Mouse (Mus musculus): ENCODE measurements around the gene Mustn1. TPM values are rescaled to one million over a fixed set of nuclear protein-coding genes. Genes with fewer than 3 reads are reported as not detected.

Gene Mustn1
- total RNA-seq (2014; rRNA removed) (0.19 and 1.0 TPM in 2 replicates), polyA plus RNA-seq (2015; fragmentation: Nextera tagmentation; extraction: Ambion mirVana) (1.0 and 2.0 TPM in 2 replicates)

DNA sequence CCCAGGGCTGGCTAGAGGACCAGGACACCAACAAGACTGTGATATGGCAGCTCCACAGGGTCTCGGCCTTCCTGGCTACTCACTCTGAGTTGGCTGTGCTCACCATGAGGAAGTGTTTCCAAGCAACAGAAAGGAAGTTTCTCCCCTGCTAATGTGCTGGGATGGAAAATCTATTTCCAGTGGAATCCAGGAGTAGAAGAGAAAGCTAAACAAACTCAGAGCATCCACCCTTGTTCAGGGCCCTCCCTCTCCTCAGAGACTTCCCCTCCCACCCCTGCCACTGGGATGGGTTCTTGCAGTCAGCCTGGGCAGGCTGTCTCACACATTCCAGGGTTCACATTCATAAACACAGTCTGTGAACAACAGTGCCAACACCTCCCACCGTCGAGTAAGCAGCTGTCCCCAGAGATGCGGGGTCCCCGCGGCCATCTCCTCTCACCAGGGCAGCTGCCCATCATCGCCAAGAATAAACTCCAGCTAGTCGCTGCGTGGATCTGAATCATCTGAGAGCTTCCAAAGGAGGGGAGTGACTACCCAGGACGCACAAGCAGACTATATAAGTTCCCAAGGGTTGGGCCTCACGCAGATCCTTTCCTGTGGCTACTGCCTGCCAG, at the start of gene Mustn1:
Gene Mustn1 (plus strand): TSS at position 243 of the 614 bp plus-strand sequence.
- Histone ChIP-seq H3K4me1 (ENCODE audit: insufficient read depth, low read length) (no peaks in the 10 kb centered on the region), H3K27ac (ENCODE audit: low read depth, low read length) (no peak within 1 kb of the TSS), H3K9ac (replicated peaks; ENCODE audit: low read length, poor library complexity, severe bottlenecking) (no peak within 1 kb of the TSS), H3K4me2 (ENCODE audit: low read depth, low read length, poor library complexity, severe bottlenecking) (no peak within 1 kb of the TSS), H3K4me3 (ENCODE audit: low read depth, low read length) (no peak within 1 kb of the TSS), H3K9me3 (ENCODE audit: low read length) (no peaks in the 10 kb centered on the region), H3K36me3 (ENCODE audit: insufficient read depth, low read length) (peaks cover 10% of the 10 kb centered on the region; the same call in 1 of the 2 replicates), H3K27me3 (ENCODE audit: insufficient read depth, low read length) (no peaks in the 10 kb centered on the region)
- ATAC-seq (ENCODE audit: low FRiP score) = no peak
- no peak for TF ChIP-seq CTCF (IDR thresholded peaks at IDR 0.05)
- no peak for DNase-seq (ENCODE audit: low spot score)
- 72% methylated on average over 11 of the region's 11 CpGs for WGBS

GRCm38 (mm10) chr14:30837416-30837996, 41.5 kb upstream of the Mustn1 start:
- Histone ChIP-seq H3K36me3 (ENCODE audit: insufficient read depth, low read length) (peaks cover 3% of the 10 kb centered on the region), H3K9ac (replicated peaks; ENCODE audit: low read length, poor library complexity, severe bottlenecking) (no peak overlapping the region), H3K4me3 (ENCODE audit: low read depth, low read length) (no peak overlapping the region), H3K27ac (ENCODE audit: low read depth, low read length) (no peak overlapping the region), H3K4me1 (ENCODE audit: insufficient read depth, low read length) (no peaks in the 10 kb centered on the region), H3K4me2 (ENCODE audit: low read depth, low read length, poor library complexity, severe bottlenecking) (no peak overlapping the region), H3K27me3 (ENCODE audit: insufficient read depth, low read length) (no peaks in the 10 kb centered on the region), H3K9me3 (ENCODE audit: low read length) (no peaks in the 10 kb centered on the region)
- no peak for ATAC-seq (ENCODE audit: low FRiP score)
- 93% methylated on average over 14 of the region's 14 CpGs for WGBS
- TF ChIP-seq CTCF (IDR thresholded peaks at IDR 0.05) = no peak
- no peak for DNase-seq (ENCODE audit: low spot score)

- DNase-seq (ENCODE audit: low spot score) (no peak), ATAC-seq (ENCODE audit: low FRiP score) (no peak)
- 84% methylated on average over 3 of the region's 3 CpGs for whole genome bisulfite sequencing
- no peak for TF ChIP-seq CTCF (IDR thresholded peaks at IDR 0.05)
- Histone ChIP-seq H3K36me3 (ENCODE audit: insufficient read depth, low read length) (no peaks in the 10 kb centered on the region), H3K27ac (ENCODE audit: low read depth, low read length) (no peak overlapping the region), H3K4me3 (ENCODE audit: low read depth, low read length) (no peak overlapping the region), H3K4me2 (ENCODE audit: low read depth, low read length, poor library complexity, severe bottlenecking) (no peak overlapping the region), H3K4me1 (ENCODE audit: insufficient read depth, low read length) (no peaks in the 10 kb centered on the region), H3K9me3 (ENCODE audit: low read length) (no peaks in the 10 kb centered on the region), H3K27me3 (ENCODE audit: insufficient read depth, low read length) (no peaks in the 10 kb centered on the region), H3K9ac (replicated peaks; ENCODE audit: low read length, poor library complexity, severe bottlenecking) (no peak overlapping the region)
Measured at GRCm38 (mm10) chr14:30843701-30844100, 35.3 kb upstream of the Mustn1 start.

DNA sequence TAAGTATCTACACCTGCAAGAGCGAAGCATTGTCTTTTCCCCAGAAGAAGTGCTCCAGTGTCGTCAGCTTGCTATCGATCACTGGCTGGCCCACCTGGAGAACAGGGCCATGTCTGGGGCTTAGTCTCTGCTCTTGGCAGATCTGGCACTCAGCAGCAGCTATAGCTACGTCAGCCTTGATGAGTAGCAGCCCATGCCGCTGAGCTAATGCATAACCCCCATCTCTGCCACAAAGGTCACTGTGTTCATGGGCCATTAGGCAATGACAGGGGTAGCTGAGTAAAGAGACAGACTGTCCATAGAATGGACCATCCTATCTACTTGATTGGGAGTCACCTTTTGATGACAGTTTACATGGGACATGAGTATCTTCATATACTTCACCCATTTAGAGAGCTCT, 28.5 kb upstream of the Mustn1 start:
- Histone ChIP-seq H3K4me1 (ENCODE audit: insufficient read depth, low read length) (no peaks in the 10 kb centered on the region), H3K27me3 (ENCODE audit: insufficient read depth, low read length) (no peaks in the 10 kb centered on the region), H3K27ac (ENCODE audit: low read depth, low read length) (no peak overlapping the region), H3K4me2 (ENCODE audit: low read depth, low read length, poor library complexity, severe bottlenecking) (no peak overlapping the region), H3K9me3 (ENCODE audit: low read length) (no peaks in the 10 kb centered on the region), H3K36me3 (ENCODE audit: insufficient read depth, low read length) (0 out of 2 replicates have a peak, but pooled peaks cover 4% of the 10 kb centered on the region), H3K4me3 (ENCODE audit: low read depth, low read length) (no peak overlapping the region), H3K9ac (replicated peaks; ENCODE audit: low read length, poor library complexity, severe bottlenecking) (no peak overlapping the region)
- no peak for DNase-seq (ENCODE audit: low spot score)
- ATAC-seq (ENCODE audit: low FRiP score) = no peak
- TF ChIP-seq CTCF (IDR thresholded peaks at IDR 0.05) = no peak
- 95% methylated on average over 5 of the region's 5 CpGs for WGBS

GRCm38 (mm10) chr14:30852325-30852724, 26.7 kb upstream of the Mustn1 start:
- DNase-seq (ENCODE audit: low spot score) (no peak), ATAC-seq (ENCODE audit: low FRiP score) (no peak)
- WGBS = 87% methylated on average over 5 of the region's 5 CpGs
- Histone ChIP-seq H3K9me3 (ENCODE audit: low read length) (no peaks in the 10 kb centered on the region), H3K9ac (replicated peaks; ENCODE audit: low read length, poor library complexity, severe bottlenecking) (no peak overlapping the region), H3K36me3 (ENCODE audit: insufficient read depth, low read length) (0 out of 2 replicates have a peak, but pooled peaks cover 4% of the 10 kb centered on the region), H3K4me1 (ENCODE audit: insufficient read depth, low read length) (no peaks in the 10 kb centered on the region), H3K4me2 (ENCODE audit: low read depth, low read length, poor library complexity, severe bottlenecking) (no peak overlapping the region), H3K4me3 (ENCODE audit: low read depth, low read length) (no peak overlapping the region), H3K27ac (ENCODE audit: low read depth, low read length) (no peak overlapping the region), H3K27me3 (ENCODE audit: insufficient read depth, low read length) (no peaks in the 10 kb centered on the region)
- TF ChIP-seq CTCF (IDR thresholded peaks at IDR 0.05) = no peak

- DNase-seq (ENCODE audit: low spot score) (no peak), ATAC-seq (ENCODE audit: low FRiP score) (no peak)
- H3K4me3 ChIP-seq (ENCODE audit: low read depth, low read length) = no peak overlapping the region
- WGBS = 94% methylated on average over 3 of the region's 3 CpGs
- no peaks in the 10 kb centered on the region for H3K9me3 ChIP-seq (ENCODE audit: low read length)
- H3K27ac ChIP-seq (ENCODE audit: low read depth, low read length) = no peak overlapping the region
- TF ChIP-seq CTCF (IDR thresholded peaks at IDR 0.05) = no peak
- no peak overlapping the region for H3K9ac ChIP-seq (replicated peaks; ENCODE audit: low read length, poor library complexity, severe bottlenecking)
- H3K4me1 ChIP-seq (ENCODE audit: insufficient read depth, low read length) = no peaks in the 10 kb centered on the region
- no peak overlapping the region for H3K4me2 ChIP-seq (ENCODE audit: low read depth, low read length, poor library complexity, severe bottlenecking)
- H3K36me3 ChIP-seq (ENCODE audit: insufficient read depth, low read length) = 0 out of 2 replicates have a peak, but pooled peaks cover 4% of the 10 kb centered on the region
- no peaks in the 10 kb centered on the region for H3K27me3 ChIP-seq (ENCODE audit: insufficient read depth, low read length)
Measured at GRCm38 (mm10) chr14:30855316-30855715, 23.7 kb upstream of the Mustn1 start.

Measured in midbrain, postnatal 0 days (tissue).